Mouse (Mus musculus): ENCODE measurements at regions not wholly inside any gene's neighbourhood (a gene's known extent, or its start where the extent isn't known, plus 50 kb on each side); places are given as distances from the start of the nearest gene placed in this dataset.

DNA sequence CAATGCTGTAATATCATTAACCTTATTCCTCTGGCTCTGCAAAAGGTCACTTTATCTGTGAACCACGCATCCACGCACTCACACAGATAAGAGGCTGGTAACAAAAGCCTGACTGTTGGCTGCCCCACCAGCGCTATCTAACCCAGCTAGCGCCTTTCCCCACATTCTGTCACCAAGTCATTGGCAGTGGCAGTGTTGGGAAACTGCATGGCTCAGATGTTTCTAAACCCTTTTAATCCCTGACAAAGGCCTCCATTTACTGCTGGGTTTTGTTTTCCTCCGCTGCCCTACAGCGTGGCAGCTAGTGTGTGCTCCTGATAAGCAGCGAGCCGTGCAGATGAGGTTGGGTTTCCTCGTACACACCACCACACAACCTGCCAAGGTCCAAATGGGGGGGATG lies 55.7 kb downstream of the Id4 start:
- peak in 1 of 2 experiments; percentile 3 for DNase-seq (ENCODE audit: low spot score in 2 of 2)

DNA sequence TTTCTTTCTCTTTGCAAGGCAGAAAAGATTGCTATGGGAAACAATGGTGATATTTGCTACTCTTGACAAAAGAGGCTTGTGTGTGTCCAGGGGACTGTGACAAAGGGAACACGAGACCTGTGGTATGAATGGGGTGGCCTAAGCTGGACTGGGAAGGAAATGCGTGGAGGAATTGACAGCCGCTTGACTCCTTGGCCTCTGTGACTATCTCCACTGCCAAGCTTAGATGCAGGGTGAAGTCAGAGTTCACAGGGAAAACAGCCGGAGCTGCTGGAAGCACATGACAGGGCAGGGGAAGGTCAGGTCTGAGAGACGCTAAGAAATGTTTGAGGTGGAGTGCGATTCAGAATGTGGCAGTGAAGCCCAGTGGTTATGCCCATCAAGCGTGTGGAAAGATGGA lies 56.4 kb downstream of the Id4 start:
- peak in 1 of 2 experiments; percentile 2 for DNase-seq (ENCODE audit: low spot score in 2 of 2)

DNA sequence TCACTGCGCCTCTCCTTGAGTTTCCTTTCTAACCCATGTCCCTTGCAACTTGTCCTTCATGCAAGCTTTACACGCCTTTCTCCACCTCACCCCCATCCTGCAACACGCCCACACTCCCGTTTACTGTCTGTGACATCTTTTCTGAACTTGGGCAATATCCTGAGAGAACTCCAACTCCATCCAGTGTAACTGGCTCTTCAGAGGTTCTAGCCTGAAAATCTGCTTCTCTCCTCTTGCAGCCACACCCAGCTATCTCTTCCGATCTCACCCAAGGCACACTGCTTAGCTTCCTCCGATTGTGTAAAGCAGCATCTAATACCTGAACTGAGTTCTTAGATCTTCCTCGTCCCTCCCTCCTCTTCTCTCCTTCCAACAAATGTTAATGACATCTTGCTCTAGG lies 58.0 kb downstream of the Id4 start:
- DNase-seq (ENCODE audit: low spot score in 2 of 2) = no peak

DNA sequence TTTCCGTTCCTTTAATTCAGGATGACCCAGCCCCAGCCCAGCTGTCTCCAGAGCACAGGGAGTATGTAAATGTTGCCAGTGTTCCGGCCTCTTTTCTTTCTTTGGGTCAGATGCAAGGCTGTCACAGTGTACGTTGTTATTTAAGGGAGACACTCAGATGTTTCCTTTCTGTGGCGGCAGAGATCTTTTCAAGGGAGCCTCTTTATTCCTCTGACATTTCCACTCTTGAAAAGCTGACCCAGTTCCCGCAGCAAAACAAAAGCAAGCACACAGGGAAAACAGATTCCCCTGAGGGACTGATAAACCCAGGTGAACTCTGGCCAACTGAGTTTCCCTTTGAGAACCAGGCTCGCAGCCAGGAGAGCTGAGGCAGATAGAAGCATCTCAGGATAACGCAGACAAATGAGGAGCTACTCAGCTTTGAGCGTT lies 63.3 kb downstream of the Id4 start:
- DNase-seq (ENCODE audit: low spot score in 2 of 2) = peak in 1 of 2 experiments; percentile 1

DNA sequence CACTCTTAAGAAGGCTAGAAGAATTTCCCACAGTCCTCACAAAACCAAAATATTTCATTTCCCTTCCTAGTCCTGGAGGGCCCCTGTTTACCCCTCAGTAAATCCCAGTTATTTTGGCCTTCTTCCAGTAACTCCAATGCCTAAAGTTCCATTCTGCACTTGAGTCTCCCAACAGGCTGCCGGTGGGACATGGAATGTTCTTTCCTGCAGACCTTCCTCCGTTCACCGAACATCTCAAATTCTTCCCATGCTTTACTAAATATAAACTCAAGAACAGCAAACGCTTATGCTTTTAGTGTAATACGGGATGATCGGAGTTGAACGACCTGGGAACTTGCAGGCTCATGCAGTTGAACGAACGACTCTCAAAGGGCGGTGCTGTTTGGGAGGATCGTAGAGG lies 69.6 kb downstream of the Id4 start:
- DNase-seq (ENCODE audit: low spot score in 2 of 2) = no peak

DNA sequence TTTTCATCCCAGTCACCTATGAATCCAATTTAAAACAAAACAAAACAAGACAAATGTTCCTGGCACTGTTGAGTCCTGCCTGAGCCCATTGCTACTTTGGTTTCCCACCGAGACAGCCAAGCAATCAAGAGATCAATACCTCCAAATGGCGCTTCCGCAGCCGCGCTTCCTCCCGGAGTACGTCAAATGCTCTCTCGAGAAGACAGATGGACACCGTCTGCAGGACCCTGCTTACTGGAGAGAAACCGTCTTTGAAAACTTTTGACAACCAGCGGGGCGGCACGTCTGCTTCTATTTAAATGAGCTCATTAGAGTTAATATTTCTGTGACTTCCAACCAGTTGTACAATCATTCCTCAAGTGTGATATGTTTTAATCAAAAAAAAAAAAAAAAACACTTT lies 75.1 kb downstream of the Id4 start:
- no peak for DNase-seq (ENCODE audit: low spot score in 2 of 2)

DNA sequence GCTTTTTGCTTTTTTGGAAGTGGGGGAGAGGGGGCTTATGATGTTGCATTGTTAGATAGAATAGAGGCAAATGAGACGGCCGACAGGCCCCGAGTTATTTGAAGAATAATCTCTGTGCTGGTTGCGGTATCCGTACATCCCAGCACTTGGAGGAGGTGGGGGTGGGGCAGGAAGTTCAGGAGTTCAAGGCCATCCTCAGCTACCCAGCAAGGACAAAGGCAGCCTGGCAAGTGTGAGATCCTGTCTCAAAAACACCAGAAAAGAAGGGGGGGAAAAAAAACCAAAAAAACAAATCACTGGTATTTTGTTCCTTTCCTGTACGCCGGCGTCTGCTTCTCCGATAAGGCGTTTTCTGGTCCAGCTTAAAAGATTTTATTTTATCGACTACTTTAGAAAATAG lies 75.6 kb downstream of the Id4 start:
- DNase-seq (ENCODE audit: low spot score in 2 of 2) = no peak

DNA sequence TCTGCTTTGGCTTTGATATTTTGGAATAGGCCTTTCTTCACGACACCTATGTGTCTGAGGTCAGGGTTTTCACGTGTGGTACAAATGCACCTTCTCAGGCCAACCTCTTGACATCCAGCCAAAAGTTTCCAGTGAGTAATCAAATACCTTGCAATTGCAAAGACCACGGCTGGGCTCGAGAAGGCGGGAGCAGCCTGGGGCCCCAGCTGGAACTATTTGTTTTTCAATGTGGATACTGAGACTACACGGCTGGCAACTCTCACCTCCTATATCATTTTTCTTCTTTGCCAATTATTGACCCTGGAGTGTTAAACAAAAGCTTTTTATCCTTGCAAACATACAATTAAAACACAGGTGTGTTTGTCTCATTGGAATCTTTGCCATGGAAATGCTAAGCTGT lies 77.5 kb downstream of the Id4 start:
- DNase-seq (ENCODE audit: low spot score in 2 of 2) = no peak

DNA sequence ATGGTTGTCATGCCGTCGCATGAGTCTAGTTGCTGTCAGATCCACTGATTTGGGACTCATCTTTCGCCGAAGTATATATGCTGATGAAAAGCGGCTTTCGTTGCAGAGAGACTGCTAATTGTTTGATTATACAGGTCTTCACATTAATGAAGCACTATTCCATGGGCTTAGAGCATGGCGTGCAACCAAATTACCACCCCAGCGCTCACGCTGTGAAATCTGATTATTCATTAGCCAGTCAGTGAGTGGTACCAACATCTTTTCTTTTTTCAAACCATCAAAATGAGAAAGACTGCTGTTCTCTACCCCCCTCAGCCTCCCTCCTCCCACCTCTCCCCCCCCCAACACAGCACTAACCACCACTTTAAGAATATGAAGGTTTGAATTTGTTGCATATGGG lies 89.1 kb downstream of the Id4 start:
- no peak for DNase-seq (ENCODE audit: low spot score in 2 of 2)

DNA sequence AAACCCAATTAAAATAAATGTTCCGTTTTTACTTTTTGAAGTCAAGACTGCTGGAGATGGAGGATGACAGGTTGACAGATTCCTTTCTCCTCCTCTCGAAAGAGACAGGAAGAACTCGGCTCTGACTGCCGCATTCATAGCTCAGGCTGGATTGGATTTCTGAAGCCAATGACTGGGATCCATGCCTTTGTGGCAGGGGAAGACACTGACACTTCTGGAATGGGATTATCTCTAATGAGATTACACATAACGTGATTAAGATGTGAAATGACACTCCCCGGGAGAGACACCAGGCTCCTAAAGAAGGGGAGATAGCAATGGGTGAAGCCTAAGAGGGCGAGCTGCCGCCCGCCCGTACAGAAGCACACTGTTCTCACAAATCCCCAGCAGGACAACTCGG lies 89.9 kb downstream of the Id4 start:
- DNase-seq (ENCODE audit: low spot score in 2 of 2) = no peak

DNA sequence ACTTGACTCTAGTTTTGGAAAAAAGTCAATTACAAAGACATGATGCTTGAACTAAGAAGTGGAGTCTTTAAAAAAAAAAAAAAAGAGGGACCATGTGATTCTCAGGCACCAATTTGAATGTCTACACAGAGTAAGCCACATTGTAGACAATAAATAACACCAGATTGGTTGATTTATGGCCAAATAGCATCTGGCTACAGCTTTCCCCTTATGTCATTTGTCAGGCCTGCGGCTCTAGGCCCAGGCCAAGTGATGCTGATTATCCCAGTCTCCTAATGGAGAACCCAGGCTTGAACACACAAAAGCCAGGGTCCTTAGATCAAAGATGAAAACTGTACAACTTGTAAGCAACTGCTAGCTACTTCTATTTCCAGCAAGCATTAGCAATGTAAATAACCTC lies 96.1 kb downstream of the Id4 start:
- DNase-seq (ENCODE audit: low spot score in 2 of 2) = no peak

DNA sequence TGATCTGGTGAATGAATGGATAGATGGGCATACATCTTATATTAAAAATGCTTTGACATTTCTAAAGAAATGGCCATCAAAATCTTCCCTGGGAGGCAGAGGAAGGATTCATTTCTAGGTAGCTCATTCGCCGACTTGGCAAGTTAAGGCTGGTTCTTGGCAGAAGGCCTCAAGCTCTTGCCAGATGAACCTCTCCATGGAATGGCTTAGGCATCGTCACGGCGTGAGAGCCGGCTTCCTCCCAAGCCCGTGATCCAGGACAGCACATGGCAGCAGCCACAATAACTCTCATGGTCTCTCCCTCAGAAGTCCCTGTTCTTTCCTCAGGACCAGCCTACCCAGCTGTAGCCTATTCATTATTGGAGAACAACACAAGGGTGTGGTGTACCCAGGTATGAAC lies 96.6 kb downstream of the Id4 start:
- DNase-seq (ENCODE audit: low spot score in 2 of 2) = peak in 1 of 2 experiments; percentile 9

DNA sequence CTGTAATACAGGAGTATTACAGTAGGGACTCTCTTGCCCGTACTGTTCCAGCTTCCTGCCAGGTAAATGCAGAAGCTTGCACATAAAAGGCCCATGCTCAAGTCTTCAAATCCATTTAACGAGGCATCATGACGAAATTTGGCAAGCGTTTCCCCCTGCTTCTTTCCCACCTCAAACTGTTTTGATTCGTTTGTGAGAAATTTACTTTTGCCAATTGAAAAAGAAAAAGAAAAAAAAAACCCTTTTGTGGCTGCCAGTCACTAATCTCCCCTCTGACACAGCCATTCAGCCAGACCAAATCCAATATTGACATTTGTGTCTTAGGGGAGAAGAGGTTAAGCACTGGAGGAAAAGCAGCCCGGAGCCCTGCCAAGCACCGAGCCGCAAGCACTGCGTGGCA lies 110.0 kb downstream of the Id4 start:
- no peak for DNase-seq (ENCODE audit: low spot score in 2 of 2)

DNA sequence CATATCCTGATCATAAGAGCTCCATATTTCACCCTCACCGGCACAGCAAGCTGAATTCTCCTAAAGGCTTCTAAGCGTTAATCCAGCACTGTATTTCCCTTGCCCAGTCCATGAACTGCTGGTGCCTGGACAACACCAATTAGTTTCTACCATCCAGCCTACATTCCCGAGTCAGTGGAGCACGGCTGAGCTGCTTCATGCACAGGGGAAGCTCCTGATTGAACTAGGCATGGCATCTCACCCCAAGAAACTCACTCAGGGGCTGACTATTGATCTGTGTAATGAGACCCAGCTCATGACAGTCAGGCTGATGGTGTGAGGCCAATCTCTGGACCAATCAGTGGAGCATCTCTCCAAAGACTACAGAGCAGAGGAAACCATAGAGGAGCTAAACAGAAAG lies 115.4 kb downstream of the Id4 start:
- DNase-seq (ENCODE audit: low spot score in 2 of 2) = no peak

DNA sequence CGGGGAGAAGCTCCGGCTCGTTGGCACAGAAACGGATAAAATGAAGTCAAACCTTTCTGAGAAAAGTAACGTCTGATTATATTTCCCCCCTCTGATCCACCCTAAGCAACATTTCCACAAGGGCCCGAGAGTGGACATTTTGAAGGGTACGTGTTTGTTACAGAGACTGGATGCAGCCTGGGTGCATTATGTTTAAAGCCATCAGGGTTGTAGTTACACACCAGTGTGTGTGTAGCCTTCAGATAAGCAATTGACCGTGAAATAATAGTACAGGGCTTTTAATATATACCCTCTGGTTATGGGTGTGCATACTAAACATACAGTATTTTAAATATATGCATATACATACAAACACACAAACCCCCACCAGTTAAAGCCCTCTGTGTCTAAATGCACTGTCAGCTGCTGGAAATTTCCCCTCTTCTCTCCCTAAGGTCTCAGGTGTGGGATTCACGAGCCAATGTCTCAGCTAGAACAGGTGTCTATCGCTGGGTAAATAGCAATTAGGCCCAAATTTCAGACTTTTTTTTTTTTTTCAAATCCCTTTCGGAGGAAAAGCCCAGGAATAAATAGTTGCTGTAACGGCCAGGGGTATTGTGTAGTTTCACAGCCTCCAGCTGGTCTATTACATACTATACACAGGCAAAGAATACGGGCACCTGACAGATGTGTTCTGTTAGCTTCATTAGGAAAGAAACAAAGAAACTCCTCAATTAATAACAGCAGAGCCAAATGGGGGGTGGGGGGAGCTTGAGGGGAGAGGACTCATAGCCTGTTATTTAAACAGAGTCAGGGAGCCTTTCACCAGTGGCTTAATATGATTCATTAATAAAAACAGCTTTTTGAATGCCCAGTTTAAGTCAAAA lies 122.8 kb downstream of the Id4 start:
- no peak for DNase-seq (ENCODE audit: low spot score in 2 of 2)

DNA sequence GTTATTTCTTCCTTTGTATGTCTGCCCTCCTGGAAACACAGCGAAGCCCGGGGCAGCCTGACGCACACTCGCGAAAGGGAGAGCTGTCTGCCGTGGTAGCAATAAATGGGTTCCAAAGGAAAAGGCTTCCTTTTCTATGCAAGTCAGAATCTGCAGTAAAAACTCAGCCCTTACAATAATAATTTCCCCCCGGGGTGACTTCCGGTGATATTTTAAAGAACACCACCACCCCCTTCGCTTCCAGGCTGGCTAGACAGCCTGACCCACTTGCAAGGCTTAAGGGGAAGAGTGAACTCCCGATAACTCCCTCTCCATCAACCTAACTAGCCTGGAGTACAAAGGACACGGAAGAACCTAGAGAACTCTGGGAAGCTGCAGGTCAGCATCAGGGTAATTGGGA lies 123.9 kb downstream of the Id4 start:
- DNase-seq (ENCODE audit: low spot score in 2 of 2) = no peak

DNA sequence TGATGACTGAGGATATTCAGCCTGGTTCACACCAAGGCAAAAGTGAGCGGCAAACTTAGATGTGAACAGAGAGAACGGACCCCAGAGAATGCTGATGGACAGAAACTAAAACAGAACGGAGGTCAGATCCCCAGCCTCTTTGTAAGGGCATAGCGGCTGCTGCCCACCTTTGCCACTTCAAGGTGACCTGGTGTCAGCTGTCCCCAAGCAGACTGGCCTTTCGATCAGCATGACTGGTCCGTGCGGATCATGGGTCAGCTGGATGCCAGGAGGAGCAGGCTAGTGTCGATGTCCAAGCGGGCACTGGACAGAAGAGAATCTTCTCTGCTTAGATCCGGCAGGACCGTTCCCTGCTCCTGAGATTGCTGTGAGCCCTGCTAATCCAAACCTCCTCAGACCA lies 122.1 kb downstream of the Zfp169 start:
- DNase-seq (ENCODE audit: low spot score in 2 of 2) = no peak

DNA sequence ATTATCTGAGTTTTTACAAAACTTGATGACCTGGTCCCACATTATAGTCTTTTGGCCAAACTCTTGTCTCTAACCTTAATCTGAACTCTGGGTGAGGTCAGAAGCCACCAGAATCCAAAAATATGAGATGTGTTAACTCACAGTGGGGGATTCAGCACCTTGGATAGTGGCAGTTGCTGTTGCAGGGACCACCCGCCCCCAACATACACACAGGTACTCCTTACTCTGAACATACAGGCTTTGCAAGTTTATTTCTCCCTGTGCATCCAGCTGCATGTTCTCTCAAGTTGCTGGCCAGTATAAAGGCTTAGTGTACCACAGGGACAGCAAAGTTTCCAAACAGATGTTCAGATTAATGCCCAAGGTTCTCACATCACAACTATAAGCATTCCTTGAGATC lies 115.5 kb downstream of the Zfp169 start:
- DNase-seq (ENCODE audit: low spot score in 2 of 2) = no peak

DNA sequence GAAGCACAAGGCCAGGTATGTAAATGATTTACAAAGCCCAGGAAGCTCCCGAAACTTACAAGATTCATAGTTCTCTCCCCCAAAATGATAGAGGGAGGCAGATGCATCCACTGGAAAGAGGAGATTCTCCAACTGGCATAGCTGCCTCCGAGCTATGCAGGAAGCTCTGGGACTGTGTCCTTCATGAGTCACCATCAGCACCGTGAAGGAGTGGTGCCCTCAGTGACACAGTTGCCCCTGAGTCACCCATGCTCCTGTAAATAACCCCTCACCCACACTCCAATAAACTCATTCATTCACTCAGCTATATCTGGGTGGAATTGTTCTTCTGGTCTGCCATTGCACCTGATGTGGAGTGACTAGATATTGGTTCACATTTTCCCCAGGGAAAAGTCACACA lies 114.6 kb downstream of the Zfp169 start:
- no peak for DNase-seq (ENCODE audit: low spot score in 2 of 2)

DNA sequence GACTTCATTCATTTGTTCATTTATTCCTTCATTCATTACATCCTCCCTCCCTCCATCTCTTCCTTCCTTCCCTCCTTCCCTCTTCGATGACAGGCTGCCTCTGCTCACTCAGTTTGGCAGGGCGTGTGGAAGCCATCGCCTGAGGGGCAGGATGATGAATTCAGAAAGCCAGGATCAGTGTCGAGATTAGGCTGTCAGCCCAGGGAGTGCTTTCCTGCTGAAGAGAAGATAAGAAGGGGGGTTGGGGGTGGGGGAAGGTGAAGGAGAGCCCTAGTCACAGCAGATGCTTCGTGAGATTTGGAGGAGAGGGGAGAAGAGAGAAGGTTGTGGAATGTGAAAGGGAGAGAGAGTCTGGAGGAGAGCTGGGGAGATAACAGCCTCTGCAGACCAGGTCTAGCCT lies 110.9 kb downstream of the Zfp169 start:
- DNase-seq (ENCODE audit: low spot score in 2 of 2) = no peak

DNA sequence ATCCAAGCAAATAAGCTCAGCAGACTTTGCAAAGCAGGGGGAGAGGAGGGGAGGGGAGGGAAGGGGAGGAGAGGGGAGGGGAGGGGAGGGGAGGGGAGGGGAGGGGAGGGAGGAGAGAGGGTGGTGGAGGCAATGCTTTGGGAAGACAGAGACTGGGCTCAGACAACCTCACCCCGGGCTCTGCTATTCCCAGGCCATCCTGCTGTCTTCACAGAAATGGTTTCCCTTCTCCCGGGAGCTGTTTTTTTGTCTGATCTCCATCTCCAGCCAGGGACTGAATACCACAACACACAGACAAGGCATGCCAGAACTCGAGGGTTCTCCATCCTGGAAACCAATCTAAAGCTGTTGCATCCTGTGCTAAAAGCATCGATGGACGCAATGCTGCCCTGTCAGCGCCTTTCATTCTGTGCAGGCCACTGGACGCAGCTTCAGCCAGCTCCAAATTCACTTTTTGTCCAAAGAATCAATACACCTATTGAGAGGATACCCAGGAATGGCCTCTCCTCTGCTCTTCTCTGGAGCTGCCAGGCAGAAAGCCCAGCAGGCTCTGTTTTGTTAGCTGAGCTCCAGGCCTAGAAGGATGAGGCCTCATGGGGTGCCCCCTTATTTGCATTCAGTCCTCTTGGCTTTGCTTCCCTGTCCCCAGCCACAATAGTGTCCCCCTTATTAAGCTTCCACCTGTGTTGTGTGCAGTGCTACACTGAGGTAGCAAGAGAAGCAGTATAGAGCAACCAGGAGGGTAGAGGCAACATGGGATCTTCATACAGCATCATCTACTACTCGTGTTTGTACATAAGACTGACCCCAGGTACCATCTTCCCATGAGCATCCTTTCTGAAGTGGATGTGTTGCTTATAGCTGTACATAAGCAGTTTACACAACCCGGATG lies 90.6 kb downstream of the Zfp169 start:
- no peak for DNase-seq (ENCODE audit: low spot score in 2 of 2)

DNA sequence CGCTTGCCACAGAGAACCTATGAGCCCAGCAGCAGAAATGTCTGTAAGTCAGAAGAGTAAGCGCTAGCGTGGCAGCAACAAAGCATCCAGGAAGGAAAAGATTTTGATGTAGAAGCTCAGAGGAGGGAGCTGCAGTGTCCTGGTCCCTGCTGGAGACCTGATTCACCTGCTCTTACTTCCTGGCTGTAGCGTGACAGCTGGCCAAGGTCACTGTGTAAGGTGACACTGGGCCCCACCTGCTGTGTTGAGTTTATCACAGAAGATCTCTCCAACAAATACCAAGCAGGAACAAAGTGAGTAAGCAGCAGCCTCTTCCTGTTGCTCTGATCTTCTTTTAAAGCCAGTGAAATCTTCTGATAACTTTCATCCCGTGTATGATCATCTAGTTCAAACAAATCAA lies 86.4 kb downstream of the Zfp169 start:
- DNase-seq (ENCODE audit: low spot score in 2 of 2) = no peak

All from layer of hippocampus, adult 18-20 months (tissue).